Mouse (Mus musculus) ES-E14 (cell line): ENCODE measurements at regions not wholly inside any gene's neighbourhood (a gene's known extent, or its start where the extent isn't known, plus 50 kb on each side); places are given as distances from the start of the nearest gene placed in this dataset.
A peak's percentile ranks its signal among the peaks of the same experiment; 100 is the strongest.

Source experiments
- DNase-seq: peaks from one replicate; pipeline ENCODE4 v3.0.0-alpha.2; 2013; ENCODE audit warnings: low read depth, low spot score
- H3K27ac ChIP-seq: 2 replicates; pipeline ENCODE4 v1.5.1; 2012; ENCODE audit warnings: low read depth, mild to moderate bottlenecking, low read length, moderate library complexity, mixed read lengths; ENCODE audit not compliant: poor library complexity, insufficient read depth, severe bottlenecking
- H3K36me3 ChIP-seq: 2 replicates; pipeline ENCODE4 v1.6.1; 2012; ENCODE audit warnings: mild to moderate bottlenecking, low read length, moderate library complexity, mixed read lengths; ENCODE audit not compliant: control insufficient read depth, poor library complexity, insufficient read depth, severe bottlenecking
- H3K4me1 ChIP-seq, 2 experiments: fragments of 150-350 bp in 1 of 2; sonication (generic) in 1 of 2; 2 replicates each; pipeline ENCODE4 v1.6.1; 2012; ENCODE audit warnings: low read length in 2 of 2, mild to moderate bottlenecking in 1 of 2, mixed read lengths in 1 of 2; ENCODE audit not compliant: control insufficient read depth in 2 of 2, insufficient read depth in 2 of 2, poor library complexity in 1 of 2
- H3K4me3 ChIP-seq, 2 experiments: fragments of 150-350 bp in 1 of 2; sonication (generic) in 1 of 2; 2 replicates each; pipeline ENCODE4 v1.5.1; 2012; ENCODE audit warnings: low read length in 2 of 2, low read depth in 1 of 2, mild to moderate bottlenecking in 1 of 2, mixed read lengths in 1 of 2; ENCODE audit not compliant: insufficient read depth in 1 of 2, poor library complexity in 1 of 2, severe bottlenecking in 1 of 2
- H3K9ac ChIP-seq: 2 replicates; pipeline ENCODE4 v1.6.1; 2012; ENCODE audit warnings: low read depth, mild to moderate bottlenecking, low read length, mixed read lengths; ENCODE audit not compliant: poor library complexity, insufficient read depth, severe bottlenecking
- H3K9me3 ChIP-seq: fragments of 150-350 bp; sonication (generic); 2 replicates; pipeline ENCODE4 v1.6.1; 2012; ENCODE audit warnings: low read depth, mild to moderate bottlenecking, low read length; ENCODE audit not compliant: control insufficient read depth, insufficient read depth
- CHD2 ChIP-seq: IDR thresholded peaks from 2 replicates; pipeline ENCODE4 v1.6.1; 2014; ENCODE audit warnings: mild to moderate bottlenecking, low read depth, low read length, inconsistent platforms
- HCFC1 ChIP-seq: IDR thresholded peaks from 2 replicates; pipeline ENCODE4 v1.6.1; 2012; ENCODE audit warnings: low read length, inconsistent platforms, borderline replicate concordance; ENCODE audit not compliant: insufficient read depth
- MAFK ChIP-seq: IDR thresholded peaks from 2 replicates; pipeline ENCODE4 v1.6.1; 2014; ENCODE audit warnings: mild to moderate bottlenecking, low read depth, low read length, inconsistent platforms; ENCODE audit not compliant: insufficient read depth
- ZC3H11A ChIP-seq: IDR thresholded peaks from 2 replicates; pipeline ENCODE4 v1.6.1; 2012; ENCODE audit warnings: low read depth, mild to moderate bottlenecking, inconsistent platforms, low read length, borderline replicate concordance
- ZNF384 ChIP-seq: IDR thresholded peaks from 2 replicates; pipeline ENCODE4 v1.6.1; 2012; ENCODE audit warnings: low read depth, low read length, inconsistent platforms
- in situ Hi-C, 2 experiments: fragments of 600-800 bp; cut with MboI; formaldehyde crosslinking; loops; one replicate each; pipeline ENCODE4 v1.15.1; 2025; ENCODE audit warnings: low sequenced_read_pairs in 2 of 2, inconsistent platforms in 1 of 2; ENCODE audit not compliant: unreplicated experiment in 2 of 2

- DNase-seq, result no peak
- Histone ChIP-seq H3K9me3 (no peaks in the 10 kb centered on the region), H3K9ac (no peak overlapping the region), H3K36me3 (no peaks in the 10 kb centered on the region), H3K4me1 (no peaks in the 10 kb centered on the region), H3K4me3 (no peak overlapping the region), H3K27ac (no peak overlapping the region)
- no peak for TF ChIP-seq MAFK
- no peak for TF ChIP-seq ZNF384
- no peak for TF ChIP-seq CHD2
- TF ChIP-seq HCFC1, result no peak
- TF ChIP-seq ZC3H11A, result no peak
- in situ Hi-C loops, result no loop called here
Observed at GRCm38 (mm10) chr2:101284886-101285285, 339.6 kb upstream of the Rag2 start.

DNA sequence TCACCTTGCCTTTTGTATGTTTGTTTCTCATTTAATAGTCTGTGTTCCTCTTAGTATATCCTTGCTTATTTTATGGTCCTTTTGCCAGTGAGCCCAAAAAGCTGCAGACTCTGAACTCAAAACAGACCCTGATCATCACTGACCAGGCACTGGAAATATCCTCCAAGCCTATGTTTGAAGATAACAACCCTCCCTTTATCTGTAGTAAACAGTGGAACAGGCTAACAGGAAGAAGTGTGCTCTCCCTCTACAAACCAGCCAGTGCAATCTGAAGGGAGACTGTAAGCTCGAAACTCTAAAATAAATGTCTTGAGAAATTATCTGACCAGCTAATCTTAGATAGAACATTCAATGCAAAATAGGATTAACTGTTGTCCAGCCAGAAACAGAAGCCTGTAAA is 336.4 kb upstream of the Rag2 start:
- no peak overlapping the region for H3K27ac ChIP-seq
- H3K9me3 ChIP-seq, result no peaks in the 10 kb centered on the region
- H3K4me1 ChIP-seq, result no peaks in the 10 kb centered on the region
- no peaks in the 10 kb centered on the region for H3K36me3 ChIP-seq
- H3K4me3 ChIP-seq, result no peak overlapping the region
- no peak overlapping the region for H3K9ac ChIP-seq
- in situ Hi-C loops, result no loop called here
- no peak for DNase-seq
- TF ChIP-seq CHD2, result no peak
- TF ChIP-seq ZC3H11A, result no peak
- TF ChIP-seq HCFC1, result no peak
- TF ChIP-seq ZNF384, result no peak
- no peak for TF ChIP-seq MAFK

GRCm38 (mm10) chr2:101289168-101289567 is 335.4 kb upstream of the Rag2 start:
- H3K4me3 ChIP-seq, result no peak overlapping the region
- no peaks in the 10 kb centered on the region for H3K4me1 ChIP-seq
- H3K9me3 ChIP-seq, result no peaks in the 10 kb centered on the region
- in situ Hi-C loops, result no loop called here
- no peak overlapping the region for H3K27ac ChIP-seq
- no peak for TF ChIP-seq HCFC1
- no peak for TF ChIP-seq ZC3H11A
- no peak for TF ChIP-seq CHD2
- no peak for TF ChIP-seq ZNF384
- TF ChIP-seq MAFK, result no peak
- H3K9ac ChIP-seq, result no peak overlapping the region
- DNase-seq, result peak; percentile 16
- H3K36me3 ChIP-seq, result no peaks in the 10 kb centered on the region

GRCm38 (mm10) chr2:101290738-101291137 is 333.8 kb upstream of the Rag2 start:
- H3K9me3 ChIP-seq, result no peaks in the 10 kb centered on the region
- in situ Hi-C loops, result no loop called here
- no peak for DNase-seq
- H3K4me3 ChIP-seq, result no peak overlapping the region
- H3K9ac ChIP-seq, result no peak overlapping the region
- H3K36me3 ChIP-seq, result no peaks in the 10 kb centered on the region
- no peak overlapping the region for H3K27ac ChIP-seq
- TF ChIP-seq MAFK (no peak), CHD2 (no peak), ZC3H11A (no peak), HCFC1 (no peak), ZNF384 (no peak)
- H3K4me1 ChIP-seq, result no peaks in the 10 kb centered on the region
